Mouse (Mus musculus) forebrain, embryonic 10.5 days (tissue): ENCODE results near the gene Klhl41. TPM values are rescaled to one million over a fixed set of nuclear protein-coding genes. Genes with fewer than 3 reads are reported as not detected.
"Not testable (repeated sequence)": the region's sequence is repeated elsewhere in the genome, so short reads cannot be mapped to it uniquely, and the experiment has no call there.

ENCODE experiments used
- DNase-seq: peaks from one replicate; pipeline ENCODE4 v3.0.0-alpha.2; 2017; ENCODE audit warnings: low spot score; ENCODE audit errors: extremely low spot score
- H3K27ac ChIP-seq: fragments of 300-500 bp; sonication (generic); 2 replicates; pipeline ENCODE4 v1.5.1; 2016; ENCODE audit warnings: mild to moderate bottlenecking
- H3K27me3 ChIP-seq: fragments of 300-500 bp; sonication (generic); 2 replicates; pipeline ENCODE4 v1.6.1; 2016; ENCODE audit warnings: mild to moderate bottlenecking; ENCODE audit not compliant: poor library complexity, severe bottlenecking
- H3K36me3 ChIP-seq: fragments of 300-500 bp; sonication (generic); replicated peaks from 2 replicates; pipeline ENCODE4 v1.6.1; 2016; ENCODE audit warnings: mild to moderate bottlenecking, moderate library complexity
- H3K4me1 ChIP-seq: fragments of 300-500 bp; sonication (generic); 2 replicates; pipeline ENCODE4 v1.6.1; 2016
- H3K4me3 ChIP-seq: fragments of 300-500 bp; sonication (generic); 2 replicates; pipeline ENCODE4 v1.5.1; 2016; ENCODE audit warnings: mild to moderate bottlenecking, moderate library complexity
- H3K9me3 ChIP-seq: fragments of 300-500 bp; sonication (generic); 2 replicates; pipeline ENCODE4 v1.6.1; 2016; ENCODE audit warnings: mild to moderate bottlenecking, moderate library complexity
- WGBS: fragments of 180-500 bp; shearing (Covaris S2); methylation state at CpG from one replicate; pipeline ENCODE4 v1.1.7; 2016; 5-methylcytosine and 5-hydroxymethylcytosine counted together
- polyA plus RNA-seq: library from polyadenylated mRNA; unstranded; fragments of >200 nt; fragmentation: Nextera tagmentation; extraction: Ambion mirVana; gene quantifications from 2 replicates; pipeline ENCODE4 v1.2.1, GENCODE M21; 2016

Gene Klhl41
- polyA plus RNA-seq, 1 experiment from 2014 or later, result 0.11 TPM

- DNase-seq, result no peak
- Histone ChIP-seq H3K4me1 (0 out of 2 replicates have a peak, but pooled peaks cover 5% of the 10 kb centered on the region), H3K36me3 (peaks cover 65% of the 10 kb centered on the region), H3K27me3 (no peaks in the 10 kb centered on the region), H3K27ac (no peak overlapping the region), H3K4me3 (no peak overlapping the region), H3K9me3 (no peaks in the 10 kb centered on the region)
- 94% methylated on average over 4 of the region's 4 CpGs for WGBS
Measured at GRCm38 (mm10) chr2:69659326-69659725, 10.6 kb upstream of the Klhl41 start.

- no peak overlapping the region for H3K27ac ChIP-seq
- H3K27me3 ChIP-seq, result no peaks in the 10 kb centered on the region
- DNase-seq, result no peak
- no peak overlapping the region for H3K4me3 ChIP-seq
- WGBS, result 88% methylated on average over 13 of the region's 13 CpGs
- peaks cover 44% of the 10 kb centered on the region for H3K36me3 ChIP-seq
- H3K4me1 ChIP-seq, result 0 out of 2 replicates have a peak, but pooled peaks cover 5% of the 10 kb centered on the region
- H3K9me3 ChIP-seq, result no peaks in the 10 kb centered on the region
Measured at GRCm38 (mm10) chr2:69663827-69664476, 6.0 kb upstream of the Klhl41 start.

GRCm38 (mm10) chr2:69667656-69668055 lies 2.3 kb upstream of the Klhl41 start:
- WGBS, result 95% methylated on average over 4 of the region's 4 CpGs
- Histone ChIP-seq H3K4me3 (no peak overlapping the region), H3K9me3 (no peaks in the 10 kb centered on the region), H3K4me1 (peaks cover 11% of the 10 kb centered on the region), H3K36me3 (peaks cover 25% of the 10 kb centered on the region), H3K27me3 (no peaks in the 10 kb centered on the region), H3K27ac (no peak overlapping the region)
- no peak for DNase-seq

- H3K9me3 ChIP-seq, result no peaks in the 10 kb centered on the region
- H3K27me3 ChIP-seq, result no peaks in the 10 kb centered on the region
- H3K36me3 ChIP-seq, result peaks cover 19% of the 10 kb centered on the region
- H3K27ac ChIP-seq, result no peak overlapping the region
- peaks cover 18% of the 10 kb centered on the region for H3K4me1 ChIP-seq
- WGBS, result 89% methylated on average over 6 of the region's 6 CpGs
- no peak overlapping the region for H3K4me3 ChIP-seq
- no peak for DNase-seq
Measured at GRCm38 (mm10) chr2:69668414-69668813, 1.5 kb upstream of the Klhl41 start.

- H3K27ac ChIP-seq, result no peak overlapping the region
- H3K36me3 ChIP-seq, result peaks cover 4% of the 10 kb centered on the region
- no peak overlapping the region for H3K4me3 ChIP-seq
- no peaks in the 10 kb centered on the region for H3K27me3 ChIP-seq
- peaks cover 13% of the 10 kb centered on the region for H3K4me1 ChIP-seq
- no peaks in the 10 kb centered on the region for H3K9me3 ChIP-seq
- DNase-seq, result no peak
- 84% methylated on average over 5 of the region's 5 CpGs for WGBS
Measured at GRCm38 (mm10) chr2:69673723-69674122, 3.8 kb downstream of the Klhl41 start.

- Histone ChIP-seq H3K4me3 (no peak overlapping the region), H3K27ac (no peak overlapping the region), H3K36me3 (peaks cover 6% of the 10 kb centered on the region), H3K4me1 (peaks cover 13% of the 10 kb centered on the region), H3K27me3 (no peaks in the 10 kb centered on the region), H3K9me3 (no peaks in the 10 kb centered on the region)
- DNase-seq, result no peak
- 89% methylated on average over 9 of the region's 9 CpGs for WGBS
Measured at GRCm38 (mm10) chr2:69675266-69675665, 5.3 kb downstream of the Klhl41 start.

GRCm38 (mm10) chr2:69676713-69677112 lies 6.8 kb downstream of the Klhl41 start:
- no peak for DNase-seq
- WGBS, result 57% methylated on average over 2 of the region's 2 CpGs
- H3K4me1 ChIP-seq, result peaks cover 13% of the 10 kb centered on the region

GRCm38 (mm10) chr2:69677215-69677614 lies 7.3 kb downstream of the Klhl41 start:
- H3K9me3 ChIP-seq, DNase-seq, H3K27ac ChIP-seq, H3K27me3 ChIP-seq, H3K4me3 ChIP-seq, H3K36me3 ChIP-seq: not testable (repeated sequence)
- WGBS, result 77% methylated on average over 2 of the region's 2 CpGs
- H3K4me1 ChIP-seq, result peaks cover 14% of the 10 kb centered on the region

More at GRCm38 (mm10) chr2:69676713-69677112, 6.8 kb downstream of the Klhl41 start:
- Histone ChIP-seq H3K9me3 (no peaks in the 10 kb centered on the region), H3K27ac (no peak overlapping the region), H3K4me3 (no peak overlapping the region), H3K36me3 (peaks cover 2% of the 10 kb centered on the region; the same call in 1 of the 2 replicates), H3K27me3 (no peaks in the 10 kb centered on the region)

GRCm38 (mm10) chr2:69679990-69680389 lies 10.1 kb downstream of the Klhl41 start:
- no peak for DNase-seq
- WGBS, result 62% methylated on average over 6 of the region's 6 CpGs
- Histone ChIP-seq H3K27me3 (0 out of 2 replicates have a peak, but pooled peaks cover under 1% of the 10 kb centered on the region), H3K27ac (no peak overlapping the region), H3K4me1 (peaks cover 16% of the 10 kb centered on the region), H3K4me3 (no peak overlapping the region), H3K9me3 (no peaks in the 10 kb centered on the region), H3K36me3 (peaks cover 8% of the 10 kb centered on the region; the same call in 1 of the 2 replicates)

GRCm38 (mm10) chr2:69681931-69682330 lies 12.0 kb downstream of the Klhl41 start:
- 94% methylated on average over 4 of the region's 4 CpGs for WGBS
- no peak overlapping the region for H3K4me3 ChIP-seq
- H3K27me3 ChIP-seq, result 0 out of 2 replicates have a peak, but pooled peaks cover 7% of the 10 kb centered on the region
- H3K9me3 ChIP-seq, result no peaks in the 10 kb centered on the region
- no peak overlapping the region for H3K27ac ChIP-seq
- H3K36me3 ChIP-seq, result peaks cover 24% of the 10 kb centered on the region
- DNase-seq, result no peak
- H3K4me1 ChIP-seq, result peaks cover 16% of the 10 kb centered on the region

GRCm38 (mm10) chr2:69683036-69683805 lies 13.3 kb downstream of the Klhl41 start:
- 0 out of 2 replicates have a peak, but pooled peaks cover 7% of the 10 kb centered on the region for H3K27me3 ChIP-seq
- H3K9me3 ChIP-seq, result no peaks in the 10 kb centered on the region
- H3K4me3 ChIP-seq, result no peak overlapping the region
- WGBS, result 37% methylated on average over 13 of the region's 13 CpGs
- H3K27ac ChIP-seq, result peak overlapping the region; percentile 54
- H3K36me3 ChIP-seq, result peaks cover 37% of the 10 kb centered on the region
- no peak for DNase-seq
- H3K4me1 ChIP-seq, result peaks cover 16% of the 10 kb centered on the region

- Histone ChIP-seq H3K4me3 (no peak overlapping the region), H3K27ac (no peak overlapping the region), H3K4me1 (peaks cover 16% of the 10 kb centered on the region), H3K36me3 (peaks cover 46% of the 10 kb centered on the region), H3K9me3 (no peaks in the 10 kb centered on the region), H3K27me3 (0 out of 2 replicates have a peak, but pooled peaks cover 7% of the 10 kb centered on the region)
- 92% methylated on average over 3 of the region's 3 CpGs for WGBS
- DNase-seq, result no peak
Measured at GRCm38 (mm10) chr2:69684488-69684887, 14.6 kb downstream of the Klhl41 start.

GRCm38 (mm10) chr2:69690214-69690613 lies 20.3 kb downstream of the Klhl41 start:
- no peak for DNase-seq
- Histone ChIP-seq H3K27ac (no peak overlapping the region), H3K4me3 (no peak overlapping the region), H3K27me3 (0 out of 2 replicates have a peak, but pooled peaks cover 4% of the 10 kb centered on the region), H3K4me1 (no peaks in the 10 kb centered on the region), H3K9me3 (no peaks in the 10 kb centered on the region; the same call in 1 of the 2 replicates), H3K36me3 (peaks cover 85% of the 10 kb centered on the region)
- 95% methylated on average over 3 of the region's 3 CpGs for WGBS
